Mouse (Mus musculus) ES-CJ7 (cell line): ENCODE data around the gene Ccdc88b.

Experiments used
- DNase-seq: peaks from one replicate; pipeline ENCODE4 v3.0.0; 2011; ENCODE audit warnings: low read depth, low spot score

Ccdc88b gene

DNA sequence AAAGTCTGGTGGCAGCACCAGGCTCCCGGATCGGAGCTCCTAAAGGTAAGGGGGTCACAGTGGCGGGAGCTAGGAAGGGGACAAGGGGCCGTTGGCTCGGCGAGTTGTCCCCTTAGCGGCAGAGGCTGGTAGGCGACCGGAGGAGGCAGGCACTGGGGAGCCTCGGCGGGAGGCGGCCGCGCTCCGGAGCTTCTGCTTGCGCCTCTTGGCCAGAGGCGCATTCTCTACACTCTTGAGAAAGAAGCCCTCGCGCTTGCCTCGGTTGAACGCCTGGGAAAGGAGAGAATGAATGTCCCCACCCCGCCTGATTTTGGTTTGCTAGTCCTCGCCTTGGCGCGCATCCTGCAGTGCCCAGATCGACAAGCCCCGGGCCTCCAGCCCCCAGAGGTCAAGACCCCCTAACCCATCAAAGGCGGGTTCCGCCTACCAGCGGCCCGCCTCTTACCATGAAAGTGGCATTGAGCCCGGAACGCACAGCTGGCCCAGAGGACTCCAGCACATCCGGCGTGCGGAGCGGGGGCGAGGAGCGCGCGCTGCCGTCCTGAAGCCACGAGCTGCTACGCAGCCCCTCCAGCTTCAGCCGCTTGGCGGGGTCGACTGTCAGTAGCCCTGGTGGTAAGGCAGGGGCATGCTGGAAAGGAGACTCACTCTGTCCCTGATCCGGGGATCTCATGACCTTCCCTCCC lies 28.0 kb downstream of the Ccdc88b start:
- DNase-seq, result no peak

DNA sequence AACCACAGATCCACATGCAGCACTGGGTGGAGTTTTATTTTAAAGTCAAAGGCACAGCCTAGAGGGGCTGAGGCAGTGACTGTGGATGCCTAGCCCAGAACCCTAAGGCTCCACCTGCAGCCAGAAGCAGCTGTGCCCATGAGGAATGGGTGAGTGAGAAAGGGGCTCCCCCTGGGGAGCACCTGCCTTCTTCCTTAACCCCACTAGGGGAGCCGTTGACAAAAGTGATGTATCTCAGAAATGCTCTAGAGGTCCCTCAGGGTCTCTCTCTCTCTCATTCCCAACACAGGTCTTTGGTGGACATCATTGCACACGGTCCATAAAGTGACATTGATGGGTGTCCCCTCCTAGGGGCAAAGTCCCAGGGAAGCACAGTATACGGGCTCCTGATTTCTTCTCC lies 28.9 kb downstream of the Ccdc88b start:
- DNase-seq, result peak; percentile 49

DNA sequence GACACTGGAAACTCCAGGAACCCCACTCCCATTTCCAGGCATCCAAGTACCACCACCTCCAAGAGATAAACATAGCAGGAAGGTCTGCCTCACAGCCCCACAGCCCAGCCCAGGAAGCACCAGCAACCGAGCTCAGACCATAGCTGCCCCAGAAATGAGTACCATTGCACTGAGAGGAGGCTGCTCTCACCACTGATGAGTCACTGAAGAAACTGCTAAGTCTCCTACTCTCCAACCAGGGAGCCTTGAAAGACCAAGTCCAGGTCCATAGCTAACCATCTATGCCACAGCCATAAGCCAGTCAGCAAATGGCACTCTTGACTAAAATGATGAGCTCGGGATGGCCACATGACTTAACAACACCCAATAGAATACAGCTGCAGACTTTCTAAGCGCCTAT lies 31.4 kb downstream of the Ccdc88b start:
- no peak for DNase-seq

DNA sequence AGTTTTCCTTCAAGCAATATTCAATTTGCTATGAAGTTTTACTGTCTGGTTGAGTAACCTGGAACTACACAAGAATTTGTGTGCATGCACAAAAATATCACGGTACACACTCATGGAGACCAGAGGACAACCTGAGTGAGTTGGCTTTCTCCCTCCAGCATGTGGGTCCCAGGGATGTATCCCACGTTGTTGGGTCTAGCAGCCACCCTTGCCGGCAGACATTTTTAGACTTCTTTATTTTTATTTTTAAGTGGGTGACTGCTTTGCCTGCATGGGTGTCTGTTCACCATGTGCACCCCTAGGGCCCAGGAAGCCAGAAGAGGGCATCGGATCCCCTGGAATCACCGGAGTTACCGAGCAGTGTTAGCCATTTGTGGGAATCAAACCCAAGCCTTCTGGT lies 32.6 kb downstream of the Ccdc88b start:
- no peak for DNase-seq

DNA sequence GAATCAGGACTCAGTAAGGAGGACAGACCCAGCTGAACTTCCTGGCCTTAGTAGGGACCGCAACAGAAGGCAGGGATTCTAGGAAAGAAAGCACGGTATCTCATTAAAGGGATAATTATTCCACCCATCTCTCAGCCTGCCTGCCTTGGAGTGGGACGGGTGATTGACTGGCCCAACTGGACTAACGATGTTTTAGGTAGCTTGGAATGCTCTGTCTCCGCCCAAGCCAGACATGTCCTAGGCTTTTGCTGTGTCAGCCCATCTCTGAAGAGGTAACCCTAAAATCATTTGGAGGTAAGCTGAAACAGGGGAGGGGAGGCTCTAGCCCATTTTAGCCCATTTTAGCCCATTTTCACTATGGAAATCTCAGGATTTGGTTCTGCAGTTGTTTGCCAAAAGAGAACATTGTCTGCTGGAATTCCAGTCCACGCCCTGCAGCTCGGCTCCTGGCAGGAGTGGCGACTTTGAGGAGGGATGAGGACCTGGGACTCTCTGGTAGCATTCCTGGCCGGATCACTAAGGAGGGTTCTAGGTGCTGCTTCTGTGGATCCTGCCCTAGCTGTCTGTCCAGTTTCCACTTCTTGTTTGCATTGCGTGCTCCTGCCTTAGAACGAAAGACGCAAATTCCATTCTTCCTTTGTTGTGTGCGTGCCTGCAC lies 37.3 kb downstream of the Ccdc88b start:
- DNase-seq, result peak; percentile 61

DNA sequence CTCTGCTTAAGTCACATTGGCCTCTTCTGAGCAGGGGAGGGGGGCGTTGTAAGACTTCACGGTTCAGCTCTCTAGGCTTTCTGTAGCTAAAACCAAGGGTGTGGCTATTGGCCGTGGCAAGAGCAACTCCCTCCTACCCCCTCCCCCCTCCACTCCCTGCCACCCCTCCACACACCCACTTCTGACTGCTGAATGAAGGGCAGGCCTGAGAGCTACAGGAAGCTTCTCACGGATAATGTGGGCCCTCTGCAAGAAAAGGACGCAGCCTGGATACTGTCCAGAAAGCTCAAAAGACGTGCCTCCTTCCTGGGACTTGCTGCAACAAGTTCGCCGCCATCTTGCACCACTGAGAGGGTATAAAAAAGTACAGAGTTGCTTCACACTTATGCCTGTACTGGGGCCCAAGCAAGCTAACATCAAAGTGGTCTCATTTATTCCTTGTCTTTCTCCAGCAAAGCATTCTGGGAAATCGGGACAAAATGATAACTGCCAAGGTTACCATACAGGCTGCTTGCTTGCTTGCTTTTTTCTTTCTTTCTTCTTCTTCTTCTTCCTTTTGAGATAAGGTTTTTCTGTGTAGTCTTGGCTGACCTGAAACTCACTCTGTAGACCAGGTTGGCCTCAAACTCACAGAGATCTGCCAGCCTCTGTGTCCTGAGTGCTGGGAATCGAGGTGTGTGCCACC lies 38.7 kb downstream of the Ccdc88b start:
- DNase-seq, result peak; percentile 81

DNA sequence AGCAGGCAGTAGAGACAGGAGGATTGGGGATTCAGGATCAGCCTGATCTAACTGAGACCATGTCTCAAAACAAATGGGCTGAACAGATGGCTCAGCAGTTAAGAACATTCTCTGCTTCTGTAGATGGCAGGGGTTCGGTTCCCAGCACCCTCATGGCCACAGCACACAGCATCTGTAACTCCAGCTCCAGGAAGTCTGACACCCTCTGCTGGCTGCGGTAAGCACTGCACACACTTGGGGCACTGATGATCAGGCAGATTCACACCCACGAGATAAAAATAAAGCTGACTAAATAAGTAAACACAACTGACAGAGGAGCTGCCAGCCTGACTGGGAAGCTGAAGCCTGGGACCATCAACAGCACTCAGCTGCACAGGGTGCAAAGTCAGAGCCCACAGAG lies 43.1 kb downstream of the Ccdc88b start:
- peak; percentile 49 for DNase-seq

DNA sequence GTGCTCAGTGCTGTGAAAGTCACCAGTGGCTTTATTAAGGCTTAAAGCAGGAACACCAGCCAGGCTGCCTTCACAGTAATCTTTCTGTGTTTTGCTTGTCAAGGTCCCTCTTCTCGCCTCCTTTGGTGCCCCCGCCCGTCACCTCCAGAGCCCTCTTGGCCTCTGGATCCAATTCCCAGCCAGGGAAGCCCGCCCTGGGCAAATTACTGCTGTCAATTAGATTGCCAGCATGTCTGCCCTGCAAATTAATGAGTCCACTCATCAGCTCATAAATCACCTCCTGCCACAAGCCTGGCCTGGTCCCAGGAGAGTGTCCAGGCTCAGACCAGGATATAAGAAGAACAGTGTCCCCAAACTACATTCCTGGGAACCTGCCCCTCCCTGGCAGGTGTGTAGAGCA lies 43.6 kb downstream of the Ccdc88b start:
- no peak for DNase-seq
